Mouse (Mus musculus) E14TG2a.4 (cell line): Measurements from ENCODE around the gene Cnot1.

ENCODE experiments used
- CTCF ChIP-seq: conservative IDR thresholded peaks from 2 replicates; pipeline ENCODE4 v1.5.1; 2014; ENCODE audit warnings: low read length
- NANOG ChIP-seq: IDR thresholded peaks from 2 replicates; pipeline ENCODE4 v1.6.1; 2014; ENCODE audit warnings: borderline replicate concordance, low read length, mixed read lengths
- POU5F1 ChIP-seq: IDR thresholded peaks from 2 replicates; pipeline ENCODE4 v1.6.1; 2014; ENCODE audit warnings: low read length, borderline replicate concordance

DNA sequence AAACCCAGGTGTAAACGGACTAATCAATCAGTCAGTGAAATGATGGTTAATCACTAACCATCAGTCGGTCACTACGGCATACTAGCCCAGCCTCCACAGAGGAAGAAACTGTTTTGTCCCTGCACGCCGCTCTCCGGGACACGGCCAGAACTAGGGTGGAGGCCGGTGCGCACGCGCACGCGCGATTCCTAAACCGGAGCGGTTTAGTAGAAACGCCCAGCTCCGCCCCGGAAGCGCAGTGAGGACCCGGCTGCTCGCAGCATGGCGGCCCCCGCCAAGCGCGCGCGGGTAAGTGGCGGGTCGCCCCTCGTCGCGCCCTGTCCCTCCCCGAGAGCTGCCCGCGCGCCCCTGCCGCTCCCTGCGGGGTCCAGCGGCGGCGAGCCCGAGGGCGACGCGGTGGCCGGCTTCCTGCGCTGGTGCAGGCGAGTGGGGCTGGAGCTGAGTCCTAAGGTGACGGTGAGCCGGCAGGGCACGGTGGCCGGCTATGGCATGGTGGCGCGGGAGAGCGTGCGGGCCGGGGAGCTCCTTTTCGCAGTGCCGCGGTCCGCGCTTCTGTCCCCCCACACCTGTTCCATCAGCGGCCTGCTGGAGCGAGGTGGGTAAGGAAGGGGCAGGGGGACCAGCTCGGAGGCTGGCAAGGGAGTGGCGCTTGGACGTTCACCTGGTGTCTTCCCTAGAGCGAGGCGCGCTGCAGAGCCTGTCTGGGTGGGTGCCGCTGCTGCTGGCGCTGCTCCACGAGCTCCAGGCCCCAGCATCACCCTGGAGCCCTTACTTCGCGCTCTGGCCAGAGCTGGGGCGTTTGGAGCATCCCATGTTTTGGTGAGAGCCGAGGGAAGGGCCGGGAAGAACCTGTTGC lies 91.4 kb downstream of the Cnot1 start, which contains the start of gene Setd6:
- TF ChIP-seq CTCF (no peak), NANOG (no peak), POU5F1 (no peak)
